Mouse (Mus musculus) liver, adult 2 months (tissue): ENCODE results near the gene St8sia6. TPM values are rescaled to one million over a fixed set of nuclear protein-coding genes. Genes with fewer than 3 reads are reported as not detected.

ENCODE experiments used
- DNase-seq: peaks from one replicate; pipeline ENCODE4 v3.0.0-alpha.2; 2011; ENCODE audit warnings: low read depth, low spot score; ENCODE audit errors: extremely low read depth
- H3K27ac ChIP-seq: fragments of 200-500 bp; replicated peaks from 2 replicates; pipeline ENCODE4 v1.5.1; 2012; ENCODE audit warnings: low read depth, mild to moderate bottlenecking, control low read depth, inconsistent platforms, low read length; ENCODE audit not compliant: insufficient read depth
- H3K27me3 ChIP-seq: fragments of 200-500 bp; 2 replicates; pipeline ENCODE4 v1.6.1; 2012; ENCODE audit warnings: mild to moderate bottlenecking, moderate library complexity, low read length, inconsistent platforms; ENCODE audit not compliant: control insufficient read depth, insufficient read depth
- H3K36me3 ChIP-seq: fragments of 200-500 bp; 2 replicates; pipeline ENCODE4 v1.6.1; 2012; ENCODE audit warnings: low read length, inconsistent platforms; ENCODE audit not compliant: control insufficient read depth, insufficient read depth
- H3K4me1 ChIP-seq: fragments of 200-500 bp; 2 replicates; pipeline ENCODE4 v1.6.1; 2011; ENCODE audit warnings: low read length; ENCODE audit not compliant: control insufficient read depth, insufficient read depth
- H3K4me3 ChIP-seq: fragments of 200-500 bp; 2 replicates; pipeline ENCODE4 v1.5.1; 2011; ENCODE audit warnings: low read depth, mild to moderate bottlenecking, control low read depth, low read length, moderate library complexity; ENCODE audit not compliant: insufficient read depth
- H3K79me2 ChIP-seq: fragments of 200-500 bp; 2 replicates; pipeline ENCODE4 v1.6.1; 2012; ENCODE audit warnings: inconsistent platforms, mild to moderate bottlenecking, low read length, moderate library complexity; ENCODE audit not compliant: control insufficient read depth, insufficient read depth
- H3K9ac ChIP-seq: fragments of 200-500 bp; 2 replicates; pipeline ENCODE4 v1.6.1; 2012; ENCODE audit warnings: low read depth, mild to moderate bottlenecking, control low read depth, inconsistent platforms, low read length
- CTCF ChIP-seq: fragments of 200-500 bp; IDR thresholded peaks from 2 replicates; pipeline ENCODE4 v1.5.1; 2011; ENCODE audit warnings: low read depth, low read length, control low read depth
- POLR2A ChIP-seq: fragments of 200-500 bp; IDR thresholded peaks from 2 replicates; pipeline ENCODE4 v1.6.1; 2011; ENCODE audit warnings: low read length, control low read depth; ENCODE audit not compliant: insufficient read depth; ENCODE audit errors: extremely low read depth
- WGBS: fragments of 180-500 bp; shearing (Covaris S2); methylation state at CpG from one replicate; pipeline ENCODE4 v1.1.7; 2018; 5-methylcytosine and 5-hydroxymethylcytosine counted together
- polyA plus RNA-seq: library from polyadenylated mRNA; depleted of rRNA; stranded (reverse); fragments of >200 nt; gene quantifications from 2 replicates; pipeline ENCODE4 v1.2.3, GENCODE M21; 2012
- total RNA-seq: library from RNA; depleted of rRNA; stranded (reverse); fragments of >200 nt; gene quantifications from 2 replicates; pipeline ENCODE4 v1.2.3, GENCODE M21; 2014

Gene St8sia6
- total and polyA plus RNA-seq, 2 experiments = 0.09 TPM; not detected in 1

DNA sequence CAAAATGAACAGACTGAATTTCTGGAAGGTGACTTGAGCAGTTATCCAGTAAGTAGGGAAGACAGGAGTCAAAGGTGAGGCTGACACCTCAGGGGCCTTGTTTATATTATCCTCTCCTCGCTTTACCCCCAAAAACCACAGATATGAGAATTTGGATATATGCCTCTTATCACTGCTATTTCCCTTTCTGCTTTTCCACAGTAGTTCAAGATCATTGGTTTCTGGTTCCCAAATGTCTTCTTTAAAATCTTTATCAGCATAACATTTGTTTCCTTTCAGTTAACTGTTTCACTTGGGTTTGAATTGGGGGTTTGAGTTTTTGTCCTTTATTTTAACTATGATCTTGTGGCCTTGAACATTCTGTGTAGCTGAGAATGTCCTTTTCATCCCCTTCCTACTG is 47.8 kb downstream of the St8sia6 start:
- Histone ChIP-seq H3K9ac (no peak overlapping the region), H3K27ac (no peak overlapping the region), H3K4me1 (no peaks in the 10 kb centered on the region), H3K36me3 (no peaks in the 10 kb centered on the region), H3K27me3 (no peaks in the 10 kb centered on the region), H3K4me3 (no peak overlapping the region), H3K79me2 (no peaks in the 10 kb centered on the region)
- 77% methylated on average over 1 of the region's 1 CpGs for WGBS
- no peak for TF ChIP-seq CTCF
- no peak for TF ChIP-seq POLR2A
- no peak for DNase-seq

DNA sequence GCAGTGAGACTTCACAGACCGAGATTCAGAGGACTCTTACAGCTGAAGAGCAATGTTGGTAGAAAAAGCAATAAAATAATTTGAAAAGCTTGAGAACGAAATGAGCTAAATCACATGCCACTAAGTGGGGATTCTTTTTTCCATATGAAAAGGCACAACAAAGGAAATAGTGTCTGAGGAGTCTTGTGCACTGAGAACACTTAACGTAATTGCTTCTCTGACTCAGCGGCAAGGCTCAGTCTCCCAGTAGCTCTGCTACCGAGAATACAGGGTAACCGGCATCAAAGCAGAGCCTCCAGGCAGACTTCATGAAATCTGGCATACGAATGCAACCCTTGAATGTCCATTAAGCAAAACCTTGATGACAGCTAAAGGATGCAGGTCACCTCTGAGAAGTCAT is 55.2 kb downstream of the St8sia6 start:
- Histone ChIP-seq H3K9ac (no peak overlapping the region), H3K27ac (no peak overlapping the region), H3K4me1 (no peaks in the 10 kb centered on the region), H3K79me2 (no peaks in the 10 kb centered on the region), H3K36me3 (no peaks in the 10 kb centered on the region), H3K4me3 (no peak overlapping the region), H3K27me3 (no peaks in the 10 kb centered on the region)
- 79% methylated on average over 7 of the region's 7 CpGs for WGBS
- no peak for TF ChIP-seq POLR2A
- no peak for TF ChIP-seq CTCF
- no peak for DNase-seq

DNA sequence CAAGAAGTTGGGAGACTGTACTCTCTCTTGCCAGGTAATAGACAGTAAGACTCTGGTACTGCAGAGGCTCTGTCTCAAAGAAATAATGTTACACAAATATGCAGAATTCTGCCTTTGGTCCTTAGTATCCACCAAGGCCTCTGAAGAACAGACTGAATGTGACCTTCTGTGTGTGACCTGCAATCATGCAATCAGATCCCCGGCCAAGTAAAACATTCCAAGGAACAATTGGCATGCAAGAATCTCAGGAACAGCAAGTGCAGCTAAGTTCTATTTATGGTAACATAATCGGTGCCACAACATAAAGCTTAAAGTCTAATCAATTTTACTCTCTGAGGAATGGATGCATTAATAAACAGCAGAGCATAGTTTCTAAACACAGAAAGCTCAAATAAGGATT is 66.0 kb downstream of the St8sia6 start:
- 66% methylated on average over 2 of the region's 2 CpGs for WGBS
- H3K4me3 ChIP-seq = no peak overlapping the region
- no peak overlapping the region for H3K9ac ChIP-seq
- no peaks in the 10 kb centered on the region for H3K36me3 ChIP-seq
- H3K4me1 ChIP-seq = no peaks in the 10 kb centered on the region
- DNase-seq = no peak
- H3K79me2 ChIP-seq = no peaks in the 10 kb centered on the region
- TF ChIP-seq POLR2A = no peak
- no peak for TF ChIP-seq CTCF
- H3K27ac ChIP-seq = no peak overlapping the region
- H3K27me3 ChIP-seq = no peaks in the 10 kb centered on the region

DNA sequence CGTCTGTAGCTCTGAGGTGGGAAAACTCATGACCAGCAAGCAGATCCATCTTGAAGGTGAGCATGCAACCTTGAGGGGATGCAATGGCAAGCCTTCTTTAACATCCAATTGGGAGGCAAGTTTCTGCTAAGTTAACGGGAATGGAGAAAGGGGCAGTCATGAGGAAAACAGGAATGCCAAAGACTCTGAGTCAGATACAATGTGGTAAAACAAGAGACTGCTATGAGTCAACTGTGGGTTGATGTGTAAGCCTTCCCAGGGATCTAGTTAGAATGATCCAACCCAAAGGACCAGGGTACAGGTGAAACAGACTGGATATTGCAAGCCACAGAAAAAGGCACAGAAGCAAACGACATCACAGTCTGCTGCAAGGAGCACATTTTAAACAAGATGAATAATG is 68.3 kb downstream of the St8sia6 start:
- Histone ChIP-seq H3K27me3 (no peaks in the 10 kb centered on the region), H3K4me3 (no peak overlapping the region), H3K9ac (no peak overlapping the region), H3K27ac (no peak overlapping the region), H3K79me2 (no peaks in the 10 kb centered on the region), H3K36me3 (no peaks in the 10 kb centered on the region), H3K4me1 (no peaks in the 10 kb centered on the region)
- 68% methylated on average over 3 of the region's 3 CpGs for WGBS
- no peak for TF ChIP-seq POLR2A
- TF ChIP-seq CTCF = no peak
- no peak for DNase-seq

DNA sequence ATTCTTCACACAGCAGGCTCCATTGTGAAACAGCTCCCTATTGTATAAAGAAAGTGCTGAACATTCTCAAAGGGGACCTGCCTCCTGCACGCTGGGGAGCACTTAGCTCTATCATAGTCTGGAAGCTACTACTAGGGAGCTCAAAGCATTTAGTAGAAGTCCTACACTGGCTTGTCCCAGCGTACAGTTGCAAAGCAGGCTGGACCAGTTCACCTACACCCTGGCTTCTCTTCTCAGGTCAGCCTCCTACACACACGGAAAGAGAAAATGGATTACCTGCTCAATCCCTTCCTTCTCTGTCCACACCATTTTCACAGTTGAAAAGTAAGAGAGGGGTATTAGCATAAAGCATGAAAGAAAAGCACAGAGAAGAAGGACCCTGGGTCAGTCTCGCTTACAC is 71.6 kb downstream of the St8sia6 start:
- 82% methylated on average over 4 of the region's 4 CpGs for WGBS
- no peak for DNase-seq
- Histone ChIP-seq H3K36me3 (no peaks in the 10 kb centered on the region), H3K27ac (no peak overlapping the region), H3K4me3 (no peak overlapping the region), H3K4me1 (no peaks in the 10 kb centered on the region), H3K9ac (no peak overlapping the region), H3K79me2 (no peaks in the 10 kb centered on the region), H3K27me3 (no peaks in the 10 kb centered on the region)
- TF ChIP-seq CTCF (no peak), POLR2A (no peak)

DNA sequence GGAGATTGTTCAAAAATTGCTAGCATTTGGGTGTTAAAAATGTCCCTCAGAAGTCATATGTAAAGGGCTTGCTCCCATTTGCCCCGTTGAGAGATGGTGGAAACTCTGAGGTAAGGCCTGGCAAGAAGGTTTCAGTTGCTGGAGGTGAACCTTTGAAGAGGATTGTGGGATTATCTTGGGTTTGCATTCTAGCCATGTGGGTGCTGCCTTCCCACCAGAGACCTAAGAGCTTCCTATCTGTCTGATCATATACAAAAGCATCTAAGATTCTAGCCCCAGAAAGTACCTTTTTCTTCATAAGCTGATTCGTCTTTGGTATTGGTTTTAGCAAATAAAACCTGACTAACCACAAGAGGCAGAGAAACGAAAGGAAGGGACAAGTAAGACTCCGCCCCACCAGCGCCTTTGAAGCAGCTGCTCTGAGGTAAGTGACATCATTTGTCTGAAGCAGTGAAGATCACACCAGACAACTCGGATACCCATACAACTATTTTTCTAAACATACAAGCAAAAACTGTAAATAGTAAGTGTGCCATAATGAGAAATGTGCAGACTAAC is 75.2 kb downstream of the St8sia6 start:
- H3K9ac ChIP-seq = no peak overlapping the region
- no peaks in the 10 kb centered on the region for H3K4me1 ChIP-seq
- H3K36me3 ChIP-seq = no peaks in the 10 kb centered on the region
- no peaks in the 10 kb centered on the region for H3K27me3 ChIP-seq
- H3K79me2 ChIP-seq = no peaks in the 10 kb centered on the region
- no peak for TF ChIP-seq CTCF
- TF ChIP-seq POLR2A = no peak
- no peak overlapping the region for H3K27ac ChIP-seq
- no peak overlapping the region for H3K4me3 ChIP-seq
- DNase-seq = no peak
- 71% methylated on average over 6 of the region's 6 CpGs for WGBS
